Mouse (Mus musculus) olfactory bulb, adult 2 months (tissue): ENCODE measurements around the gene Tfb1m.

Experiments
- CTCF ChIP-seq: fragments of 200-500 bp; IDR thresholded peaks from 2 replicates; pipeline ENCODE4 v1.5.1; 2012; ENCODE audit warnings: low read depth, mild to moderate bottlenecking, low read length, moderate library complexity; ENCODE audit not compliant: insufficient read depth
- POLR2A ChIP-seq: fragments of 200-500 bp; IDR thresholded peaks from 2 replicates; pipeline ENCODE4 v1.6.1; 2012; ENCODE audit warnings: mild to moderate bottlenecking, low read depth, low read length, moderate library complexity; ENCODE audit not compliant: insufficient read depth

DNA sequence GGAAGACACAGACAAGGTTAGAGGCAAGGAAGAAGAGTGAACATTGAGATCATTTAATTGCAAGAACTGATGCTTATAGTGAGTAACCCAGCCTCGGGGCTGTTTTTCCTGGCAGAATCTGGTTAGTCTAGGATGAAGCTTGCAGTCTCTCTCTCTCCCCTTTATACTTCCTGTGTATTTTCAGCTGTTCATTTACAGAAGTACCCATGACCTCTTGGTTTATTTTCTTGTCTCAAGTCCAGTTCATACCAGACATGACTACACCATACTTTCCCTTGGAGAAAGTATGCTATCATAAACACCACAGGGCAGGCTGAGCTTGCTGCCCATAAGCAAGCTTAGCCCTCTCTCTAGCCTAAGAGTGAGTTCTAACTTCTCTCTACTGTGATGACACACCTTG, 39.5 kb upstream of the Tfb1m start:
- TF ChIP-seq CTCF (no peak), POLR2A (no peak)
